Mouse (Mus musculus) liver, embryonic 14.5 days (tissue): ENCODE data around the gene Kbtbd12. TPM values are rescaled to one million over a fixed set of nuclear protein-coding genes. Genes with fewer than 3 reads are reported as not detected.

ENCODE experiments used
- ATAC-seq: fragments of 200-750 bp; cut with Nextera tagmentation; 2 replicates; pipeline ENCODE4 v1.8.0; 2017; ENCODE audit warnings: moderate number of reproducible peaks, mild to moderate bottlenecking, moderate library complexity; ENCODE audit not compliant: insufficient read depth
- DNase-seq, 3 experiments: peaks; one replicate each; pipeline ENCODE4 v3.0.0-alpha.2; 2012 to 2013; ENCODE audit warnings: low read depth in 3 of 3, low spot score in 3 of 3
- H3K27ac ChIP-seq: fragments of 300-500 bp; sonication (generic); 2 replicates; pipeline ENCODE4 v1.5.1; 2014; ENCODE audit warnings: moderate library complexity, mild to moderate bottlenecking, control low read depth, inconsistent platforms
- H3K27me3 ChIP-seq: fragments of 300-500 bp; sonication (generic); 2 replicates; pipeline ENCODE4 v1.6.1; 2014; ENCODE audit warnings: mild to moderate bottlenecking, low read length, moderate library complexity; ENCODE audit not compliant: control insufficient read depth, insufficient read depth
- H3K36me3 ChIP-seq: fragments of 300-500 bp; sonication (generic); replicated peaks from 2 replicates; pipeline ENCODE4 v1.6.1; 2014; ENCODE audit warnings: low read depth; ENCODE audit not compliant: control insufficient read depth, insufficient read depth
- H3K4me1 ChIP-seq, 2 experiments: fragments of 200-500 bp in 1 of 2; fragments of 300-500 bp in 1 of 2; sonication (generic) in 1 of 2; replicated peaks; 2 replicates each; pipeline ENCODE4 v1.6.1; 2012 to 2014; ENCODE audit warnings: antibody characterized with exemption in 1 of 2, inconsistent platforms in 1 of 2, low read length in 1 of 2; ENCODE audit not compliant: control insufficient read depth in 2 of 2, insufficient read depth in 2 of 2
- H3K4me2 ChIP-seq: fragments of 300-500 bp; sonication (generic); 2 replicates; pipeline ENCODE4 v1.6.1; 2014; ENCODE audit warnings: low read depth, mild to moderate bottlenecking, control low read depth, moderate library complexity
- H3K4me3 ChIP-seq, 2 experiments: fragments of 200-500 bp in 1 of 2; fragments of 300-500 bp in 1 of 2; sonication (generic) in 1 of 2; 2 replicates each; pipeline ENCODE4 v1.5.1; 2012 to 2014; ENCODE audit warnings: low read depth in 2 of 2, low read length in 2 of 2, mild to moderate bottlenecking in 2 of 2, control low read depth in 1 of 2, inconsistent platforms in 1 of 2, moderate library complexity in 1 of 2; ENCODE audit not compliant: insufficient read depth in 1 of 2
- H3K9ac ChIP-seq: fragments of 300-500 bp; sonication (generic); replicated peaks from 2 replicates; pipeline ENCODE4 v1.6.1; 2014; ENCODE audit warnings: mild to moderate bottlenecking, control low read depth, moderate library complexity
- H3K9me3 ChIP-seq: fragments of 300-500 bp; sonication (generic); 2 replicates; pipeline ENCODE4 v1.6.1; 2016; ENCODE audit warnings: low read length, mixed read lengths; ENCODE audit not compliant: control insufficient read depth
- CTCF ChIP-seq: IDR thresholded peaks from 2 replicates; pipeline ENCODE4 v1.5.1; 2016; ENCODE audit warnings: antibody characterized with exemption, low read depth, control low read depth
- EP300 ChIP-seq: IDR thresholded peaks from 2 replicates; pipeline ENCODE4 v1.6.1; 2016; ENCODE audit warnings: antibody characterized with exemption, low read depth
- WGBS: fragments of 180-500 bp; shearing (Covaris S2); extraction: QIAGEN DNeasy Blood & Tissue Kit; methylation state at CpG from one replicate; pipeline ENCODE4 v1.1.7; 2014; ENCODE audit not compliant: insufficient replicate concordance; 5-methylcytosine and 5-hydroxymethylcytosine counted together
- polyA plus RNA-seq, 2 experiments: library from polyadenylated mRNA; depleted of rRNA in 1 of 2; stranded (reverse) in 1 of 2; unstranded in 1 of 2; fragments of >200 nt; fragmentation: Nextera tagmentation in 1 of 2; extraction: Ambion mirVana in 1 of 2; gene quantifications; 2 replicates each; pipeline versions ENCODE4 v1.2.1 to v1.2.3; 2012 to 2014

The Kbtbd12 gene
- polyA plus RNA-seq (2012; rRNA removed) (0.30 and 0.65 TPM in 2 replicates), polyA plus RNA-seq (2014; fragmentation: Nextera tagmentation; extraction: Ambion mirVana) (0.80 and 1.5 TPM in 2 replicates)

GRCm38 (mm10) chr6:88637611-88638301 lies at the start of gene Kbtbd12:
Kbtbd12 (minus strand) TSS chr6:88637950.
- Histone ChIP-seq H3K36me3 (no peaks in the 10 kb centered on the region), H3K9me3 (peaks cover 9% of the 10 kb centered on the region), H3K4me1 (peaks cover 51 to 58% of the 10 kb centered on the region in 2 experiments), H3K27me3 (no peaks in the 10 kb centered on the region), H3K4me3 (peak within 1 kb of the TSS in 1 of 2 experiments; percentile 38; a peak in 2 of 4 replicates), H3K27ac (peak within 1 kb of the TSS; percentile 94), H3K4me2 (peak within 1 kb of the TSS; percentile 75), H3K9ac (peak within 1 kb of the TSS; percentile 63)
- 96% methylated on average over 5 of the region's 5 CpGs for WGBS
- TF ChIP-seq CTCF = no peak
- peak; percentile 66 for TF ChIP-seq EP300
- DNase-seq (peak; percentile 64 to 68 (median 67)), ATAC-seq (peak; percentile 78)

- H3K27ac ChIP-seq = no peak overlapping the region
- no peak for TF ChIP-seq EP300
- 66% methylated on average over 7 of the region's 7 CpGs for WGBS
- DNase-seq = no peak
- ATAC-seq = no peak
- 0 out of 4 replicates have a peak, but pooled peaks cover 0 to 3% of the 10 kb centered on the region in 2 experiments for H3K4me1 ChIP-seq
- H3K27me3 ChIP-seq = no peaks in the 10 kb centered on the region
- H3K4me2 ChIP-seq = no peak overlapping the region
- H3K4me3 ChIP-seq = no peak overlapping the region
- H3K36me3 ChIP-seq = no peaks in the 10 kb centered on the region
- H3K9me3 ChIP-seq = no peaks in the 10 kb centered on the region
- no peak overlapping the region for H3K9ac ChIP-seq
Observed at GRCm38 (mm10) chr6:88683380-88684053, 45.8 kb upstream of the Kbtbd12 start.

DNA sequence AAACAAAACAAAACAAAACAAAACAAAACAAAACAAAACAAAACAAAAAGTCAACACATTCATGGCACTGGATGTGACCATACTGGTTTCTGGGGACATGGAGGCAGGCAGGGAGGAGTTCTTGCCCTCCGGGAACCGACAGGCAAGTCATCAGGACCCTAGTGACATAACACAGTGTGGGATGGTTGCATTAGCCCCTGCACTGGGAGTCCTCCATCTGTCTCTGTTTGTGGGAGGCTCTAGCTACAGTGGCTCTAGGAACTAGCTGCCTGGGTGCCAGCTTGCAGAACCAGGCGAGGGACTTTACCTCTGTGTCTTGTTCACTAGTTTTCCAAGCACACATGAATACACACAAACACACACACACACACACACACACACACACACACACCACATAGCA lies 43.3 kb upstream of the Kbtbd12 start:
- DNase-seq (no peak), ATAC-seq (no peak)
- Histone ChIP-seq H3K27ac (no peak overlapping the region), H3K36me3 (no peaks in the 10 kb centered on the region), H3K4me1 (peaks cover 4% of the 10 kb centered on the region in 2 experiments; a peak in 2 of 4 replicates), H3K4me3 (no peak overlapping the region), H3K27me3 (no peaks in the 10 kb centered on the region), H3K4me2 (no peak overlapping the region), H3K9ac (no peak overlapping the region), H3K9me3 (no peaks in the 10 kb centered on the region)
- TF ChIP-seq CTCF (no peak), EP300 (no peak)
- WGBS = 69% methylated on average over 3 of the region's 3 CpGs

DNA sequence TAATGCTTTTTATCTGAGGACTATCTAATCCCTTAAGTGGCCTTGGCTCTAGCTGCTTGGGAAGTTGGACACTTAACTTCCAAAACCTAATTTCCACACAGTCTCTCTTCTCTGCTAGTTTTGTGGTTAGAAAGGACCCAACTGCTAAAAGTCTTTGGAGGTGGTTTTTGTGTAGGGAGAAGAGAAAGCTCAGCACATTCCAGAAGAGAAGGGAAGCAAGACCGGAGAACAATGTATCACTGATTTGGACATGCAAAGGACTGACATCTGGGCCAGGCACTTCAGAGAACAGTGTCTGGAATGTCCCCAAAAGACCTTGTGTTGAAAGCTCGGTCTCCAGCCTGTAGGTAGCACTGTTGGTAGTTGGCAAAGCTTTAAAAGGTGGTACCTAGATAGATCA lies 40.0 kb upstream of the Kbtbd12 start:
- no peak overlapping the region for H3K9ac ChIP-seq
- no peaks in the 10 kb centered on the region for H3K36me3 ChIP-seq
- 40% methylated on average over 2 of the region's 2 CpGs for WGBS
- H3K4me1 ChIP-seq = peaks cover 4 to 7% of the 10 kb centered on the region in 2 experiments; a peak in 2 of 4 replicates
- H3K27me3 ChIP-seq = no peaks in the 10 kb centered on the region
- H3K9me3 ChIP-seq = no peaks in the 10 kb centered on the region
- no peak for DNase-seq
- TF ChIP-seq CTCF (no peak), EP300 (no peak)
- H3K4me3 ChIP-seq = no peak overlapping the region
- no peak overlapping the region for H3K4me2 ChIP-seq
- no peak for ATAC-seq
- no peak overlapping the region for H3K27ac ChIP-seq
